Mouse (Mus musculus) gastrocnemius, postnatal 4 days (tissue): ENCODE measurements around the gene Rab6b. TPM values are rescaled to one million over a fixed set of nuclear protein-coding genes. Genes with fewer than 3 reads are reported as not detected.

Source experiments
- DNase-seq, 2 experiments: peaks; one replicate each; pipeline ENCODE4 v3.0.0; 2021 to 2022; ENCODE audit warnings: low spot score in 2 of 2, mixed read lengths in 2 of 2
- total RNA-seq, 2 experiments: library from RNA; stranded (reverse); gene quantifications; 2 replicates each; pipeline ENCODE4 v1.2.3; 2021

Gene Rab6b
- total RNA-seq, 2 experiments from 2014 or later = 1.7 to 2.6 TPM

DNA sequence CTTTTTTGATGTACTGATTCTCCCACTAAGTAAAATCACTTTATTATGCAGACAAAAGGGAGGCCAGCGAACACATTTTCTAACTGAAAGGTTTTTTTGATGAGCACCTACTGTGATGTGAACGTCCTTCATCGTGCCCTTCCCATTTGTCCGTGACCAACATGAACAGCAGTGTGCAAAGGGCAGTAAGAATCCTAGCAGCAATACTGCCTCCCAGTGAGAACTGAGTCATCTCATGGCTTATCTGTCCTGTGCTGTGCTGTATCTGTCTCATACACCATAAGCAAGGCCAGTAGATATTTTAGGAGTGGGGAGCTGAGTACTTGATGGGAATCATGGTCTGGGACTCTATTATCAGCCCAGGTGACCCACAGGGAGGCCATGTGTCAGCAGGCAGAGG is 76.8 kb downstream of the Rab6b start:
- no peak for DNase-seq

DNA sequence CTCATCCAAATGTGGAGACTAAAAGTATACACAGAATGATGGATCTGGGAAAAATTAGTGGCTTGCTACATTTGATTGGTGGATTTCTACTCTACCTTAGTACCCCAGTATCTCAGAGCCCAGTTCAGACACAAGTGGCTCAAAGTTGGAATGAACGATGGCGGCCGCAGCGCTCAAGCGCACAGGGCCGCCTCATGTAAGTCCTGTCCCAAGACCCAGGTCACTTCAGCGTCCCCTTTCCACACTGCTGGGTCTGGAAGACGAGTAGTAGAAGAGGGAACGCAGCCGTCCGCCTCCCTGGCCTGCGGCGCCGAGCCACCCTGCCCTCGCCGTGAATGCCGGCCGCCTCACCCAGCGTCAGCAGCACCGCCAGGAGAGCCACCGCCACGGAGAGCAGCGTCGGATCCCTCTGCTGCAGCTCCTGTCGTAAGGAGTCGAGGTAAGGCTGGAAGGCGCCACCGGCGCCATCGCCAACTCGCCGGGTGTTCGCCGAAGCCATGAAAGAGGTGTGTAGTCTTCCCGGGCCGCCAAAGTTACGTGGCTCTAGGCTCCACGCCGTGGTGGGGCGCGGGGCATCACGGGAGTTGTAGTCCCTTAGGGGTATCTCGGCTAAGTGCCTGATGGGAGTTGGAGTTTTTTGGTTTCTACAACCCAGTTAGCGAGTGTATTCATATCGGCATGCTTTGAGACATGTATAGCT is 90.1 kb downstream of the Rab6b start, which contains the start of gene Srprb:
Gene Srprb (minus strand): TSS at position 577 of the 700 bp plus-strand sequence.
- peak; percentile 86 to 95 for DNase-seq

DNA sequence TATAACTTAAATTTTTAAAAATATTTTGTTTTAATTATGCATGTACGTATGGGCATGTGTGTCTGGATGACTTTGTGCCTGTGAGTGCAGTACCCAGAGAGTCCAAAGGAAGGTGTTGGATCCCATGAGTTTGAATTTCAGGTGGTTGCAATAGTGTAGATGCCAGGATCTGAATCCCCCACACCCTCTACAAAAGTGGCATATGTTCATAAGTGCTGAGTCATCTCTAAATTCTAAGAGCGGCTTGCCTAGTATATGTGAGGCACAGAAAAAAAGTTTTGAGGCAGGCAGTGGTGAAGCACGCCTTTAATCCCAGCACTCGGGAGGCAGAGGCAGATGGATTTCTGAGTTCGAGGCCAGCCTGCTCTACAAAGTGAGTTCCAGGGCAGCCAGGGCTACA is 94.2 kb downstream of the Rab6b start:
- no peak for DNase-seq

DNA sequence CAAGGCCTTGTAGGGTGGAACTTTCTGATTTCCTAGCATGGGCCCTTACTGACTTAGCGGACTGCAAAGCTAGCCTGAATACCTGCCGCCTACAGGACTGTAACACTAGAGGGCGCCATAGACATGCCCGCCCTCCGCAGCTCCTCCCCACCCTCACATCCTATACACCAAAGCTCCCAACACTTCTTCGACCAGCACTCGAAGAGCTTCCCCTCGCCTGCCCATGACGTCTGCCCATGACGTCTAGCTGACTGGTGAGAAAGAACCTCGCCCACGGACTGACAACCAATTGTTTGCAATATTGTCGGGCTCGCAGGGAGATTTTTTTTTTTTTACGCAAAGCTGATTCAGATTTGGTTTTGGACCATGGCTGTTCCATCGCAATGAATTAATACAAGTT is 96.3 kb downstream of the Rab6b start:
- DNase-seq = peak; percentile 37 to 59

DNA sequence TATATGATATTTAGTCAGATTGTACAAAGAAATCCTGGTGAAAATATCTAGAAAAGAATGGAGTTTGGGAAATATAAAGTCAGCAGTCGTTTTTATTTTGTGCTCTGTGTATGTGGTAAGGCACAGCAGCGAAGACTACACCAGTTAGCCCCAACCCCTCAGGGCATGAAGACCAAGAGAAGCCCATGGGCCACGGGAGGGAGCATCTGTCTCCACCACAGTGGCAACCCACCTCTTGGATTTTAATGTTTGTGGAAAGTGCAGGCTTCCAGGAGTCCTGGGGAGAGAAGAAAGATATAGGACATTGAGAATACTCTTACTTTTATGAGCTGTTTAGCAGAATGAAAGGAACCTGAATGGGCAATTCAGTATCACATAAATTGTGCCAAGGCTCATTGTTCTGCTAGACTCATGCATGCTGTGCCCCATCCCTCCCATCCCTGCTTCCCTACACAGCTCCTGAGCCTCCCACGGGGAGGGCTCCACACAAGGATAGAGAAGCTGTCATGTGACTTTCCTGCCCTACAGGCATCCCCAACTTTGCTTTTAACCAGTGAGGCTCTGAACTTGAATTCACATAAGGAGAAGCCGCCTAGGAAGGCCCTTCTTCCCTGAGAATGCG is 97.3 kb downstream of the Rab6b start:
- DNase-seq = no peak

DNA sequence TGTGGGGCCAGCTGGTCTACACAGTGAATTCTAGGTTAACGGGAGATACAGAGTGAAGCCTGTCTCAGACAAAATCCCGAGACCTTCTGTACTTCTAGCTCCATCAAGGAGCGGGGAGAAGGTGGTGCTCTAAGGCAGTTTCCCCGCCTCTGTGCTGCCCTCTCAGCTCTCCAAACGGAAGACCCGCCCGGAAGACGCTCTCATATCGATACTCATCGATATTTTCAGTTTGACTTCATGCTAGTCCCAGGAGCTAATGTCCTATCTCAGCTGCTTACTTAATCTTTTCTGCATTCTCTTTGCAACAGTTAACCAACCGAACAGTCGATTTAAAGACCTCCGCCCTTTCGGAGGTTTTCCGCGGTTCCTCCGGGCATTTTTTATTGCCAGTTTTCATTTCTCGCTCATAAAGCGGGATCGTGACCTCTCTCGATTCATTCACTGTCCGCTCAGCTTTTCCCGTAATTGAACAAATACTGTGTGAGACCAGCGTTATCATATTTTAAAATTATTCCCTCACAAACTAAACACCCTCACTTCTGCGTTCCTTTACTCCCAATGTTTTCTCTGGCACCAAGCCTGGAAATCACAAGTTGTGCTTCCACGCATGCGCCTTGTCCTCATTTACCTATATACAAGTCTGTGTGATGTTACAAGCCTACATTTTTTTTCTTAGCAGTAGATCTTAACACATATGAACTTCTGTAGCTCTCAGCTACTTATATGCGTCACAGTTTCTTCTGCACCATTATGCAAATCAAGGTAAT is 101.2 kb downstream of the Rab6b start:
- no peak for DNase-seq

DNA sequence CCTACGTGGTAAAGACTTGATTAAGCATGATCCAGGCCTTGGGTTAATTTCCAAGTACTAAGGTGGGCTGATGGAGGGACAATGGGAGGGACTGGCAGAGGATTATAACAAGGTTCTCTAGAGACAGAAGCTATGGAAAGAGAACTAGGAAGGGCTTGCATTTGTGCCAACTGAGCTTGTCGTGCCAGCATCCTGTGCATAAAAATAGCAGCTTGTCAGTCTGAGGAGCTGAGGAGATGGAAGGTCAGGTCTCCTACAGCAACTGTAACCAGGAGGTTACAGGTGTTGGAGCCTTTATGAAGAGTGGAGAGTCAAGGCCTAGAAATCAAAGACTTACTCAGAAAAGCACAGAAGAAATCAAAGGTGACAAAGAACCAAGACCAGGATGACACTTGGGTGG is 102.0 kb downstream of the Rab6b start:
- no peak for DNase-seq

DNA sequence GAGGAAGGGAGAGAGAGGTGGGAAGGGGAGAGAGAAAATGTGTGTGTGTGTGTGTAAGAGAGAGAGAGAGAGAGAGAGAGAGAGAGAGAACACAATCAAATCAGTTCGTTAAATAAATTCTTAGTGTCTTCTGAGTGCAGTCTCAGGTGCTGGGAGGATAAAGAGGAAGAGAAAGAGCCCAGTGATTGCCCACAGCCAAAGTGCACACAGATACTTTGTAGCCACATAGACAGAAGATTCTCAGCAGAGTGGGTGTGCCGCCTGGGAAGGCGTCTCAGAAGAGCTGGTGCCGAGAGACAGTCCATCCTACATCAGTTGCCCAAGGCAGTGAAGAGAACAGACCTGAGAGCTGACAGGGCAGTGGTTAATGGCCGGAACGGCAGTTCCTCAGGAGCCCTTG is 102.7 kb downstream of the Rab6b start:
- no peak for DNase-seq

DNA sequence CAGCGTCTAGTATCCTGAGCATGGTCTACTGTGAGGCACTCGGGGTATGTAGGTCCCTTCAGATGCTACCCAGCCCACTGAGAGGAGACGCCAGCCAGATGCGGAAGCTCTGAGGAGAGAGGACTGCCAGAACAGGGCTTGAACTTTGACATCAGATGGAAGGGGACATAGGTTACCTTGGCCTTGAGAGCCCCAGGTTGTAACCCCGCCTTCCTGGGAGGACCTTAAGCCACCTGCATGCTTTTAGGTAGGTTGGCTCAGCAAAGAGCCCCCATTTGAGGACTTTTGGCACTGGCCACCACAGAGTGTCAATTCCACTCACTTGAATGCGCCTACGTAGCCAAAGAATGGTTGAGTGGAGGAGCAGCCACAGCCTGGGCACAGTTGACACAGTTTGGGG is 113.1 kb downstream of the Rab6b start:
- no peak for DNase-seq

DNA sequence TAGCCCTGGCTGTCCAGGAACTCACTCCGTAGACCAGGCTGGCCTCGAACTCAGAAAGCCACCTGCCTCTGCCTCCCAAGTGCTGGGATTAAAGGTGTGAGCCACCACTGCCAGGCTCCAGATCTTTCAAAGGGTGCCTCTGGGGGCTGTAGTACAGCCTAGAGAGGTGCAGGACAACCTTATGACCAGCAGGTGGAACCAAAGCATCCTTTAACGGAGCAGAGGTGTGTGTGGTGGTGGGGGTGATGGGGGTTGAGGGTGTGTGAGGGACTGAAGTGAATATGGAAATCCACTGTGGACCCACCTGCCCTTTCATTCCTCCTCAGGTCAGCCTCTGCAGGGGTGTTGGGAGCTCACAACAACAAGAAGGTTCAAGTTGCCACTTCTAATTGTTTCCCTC is 113.9 kb downstream of the Rab6b start:
- no peak for DNase-seq

DNA sequence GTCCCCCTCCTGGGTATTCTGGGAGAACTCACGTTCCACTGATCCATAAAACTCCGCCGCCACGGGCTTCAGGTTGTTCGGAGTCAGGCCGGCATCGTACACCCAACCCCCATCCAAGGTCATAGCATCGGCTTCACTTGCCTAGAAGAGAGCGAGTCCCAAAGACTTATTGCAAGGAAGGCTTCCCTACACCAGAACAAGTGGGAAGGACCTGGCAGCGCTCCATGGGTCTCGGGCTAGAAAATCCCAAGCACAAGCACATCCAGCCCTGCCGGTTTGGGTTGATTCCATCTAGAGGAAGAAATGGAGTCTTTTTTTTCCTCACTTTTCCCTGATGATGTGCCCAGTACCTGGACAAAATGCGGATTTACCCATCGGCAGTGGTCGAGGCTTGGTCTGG is 115.2 kb downstream of the Rab6b start:
- DNase-seq = peak in 1 of 2 experiments; percentile 44

DNA sequence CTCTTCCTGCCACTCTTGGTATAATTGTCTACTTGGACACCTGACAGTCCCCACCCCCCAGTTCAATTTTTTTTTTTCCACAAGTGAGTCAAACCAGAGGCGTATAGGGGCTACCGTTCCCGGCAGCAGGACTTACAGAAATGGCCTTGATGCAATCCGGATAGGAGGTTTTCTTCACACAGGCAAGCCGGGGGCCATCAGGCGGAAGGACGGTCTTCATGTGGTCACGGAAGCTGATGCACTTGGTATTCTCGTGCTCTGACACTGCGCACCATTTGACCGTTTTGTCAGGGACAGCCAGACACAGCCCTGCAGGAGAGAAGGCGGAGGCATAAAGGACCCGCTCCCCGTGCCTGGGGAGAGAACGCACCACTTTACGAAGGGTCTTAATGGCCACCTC is 116.2 kb downstream of the Rab6b start:
- DNase-seq = no peak

DNA sequence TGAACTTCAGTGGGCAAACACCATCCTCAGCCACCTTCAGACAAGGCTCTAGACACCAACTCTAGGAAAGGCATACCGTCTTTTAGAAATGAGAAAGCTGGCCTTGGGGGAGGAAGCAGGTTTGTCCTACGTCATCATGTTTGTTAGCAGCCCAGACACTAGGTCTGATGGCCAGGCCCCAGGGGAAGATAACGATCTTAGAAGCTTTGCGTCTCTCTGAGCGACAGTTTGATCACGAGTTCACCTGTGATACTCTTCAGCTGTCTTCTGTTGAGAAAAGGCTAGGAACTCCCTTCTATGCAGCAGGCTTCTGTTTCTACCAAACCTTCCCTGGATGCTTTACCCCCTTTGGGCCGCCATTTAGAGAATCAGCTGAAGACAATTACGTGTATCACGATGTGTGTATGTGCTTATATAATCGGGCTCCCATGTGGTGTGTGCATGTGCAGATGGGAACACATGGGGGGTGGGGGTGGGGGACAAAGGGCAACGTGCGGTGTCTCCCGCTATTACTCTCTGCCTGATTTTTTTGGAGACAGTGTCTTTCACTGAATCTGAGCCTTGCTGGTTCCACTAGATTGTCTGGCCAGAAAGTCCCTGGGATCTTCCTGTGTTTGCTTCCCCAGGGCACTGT is 116.9 kb downstream of the Rab6b start:
- DNase-seq = no peak

DNA sequence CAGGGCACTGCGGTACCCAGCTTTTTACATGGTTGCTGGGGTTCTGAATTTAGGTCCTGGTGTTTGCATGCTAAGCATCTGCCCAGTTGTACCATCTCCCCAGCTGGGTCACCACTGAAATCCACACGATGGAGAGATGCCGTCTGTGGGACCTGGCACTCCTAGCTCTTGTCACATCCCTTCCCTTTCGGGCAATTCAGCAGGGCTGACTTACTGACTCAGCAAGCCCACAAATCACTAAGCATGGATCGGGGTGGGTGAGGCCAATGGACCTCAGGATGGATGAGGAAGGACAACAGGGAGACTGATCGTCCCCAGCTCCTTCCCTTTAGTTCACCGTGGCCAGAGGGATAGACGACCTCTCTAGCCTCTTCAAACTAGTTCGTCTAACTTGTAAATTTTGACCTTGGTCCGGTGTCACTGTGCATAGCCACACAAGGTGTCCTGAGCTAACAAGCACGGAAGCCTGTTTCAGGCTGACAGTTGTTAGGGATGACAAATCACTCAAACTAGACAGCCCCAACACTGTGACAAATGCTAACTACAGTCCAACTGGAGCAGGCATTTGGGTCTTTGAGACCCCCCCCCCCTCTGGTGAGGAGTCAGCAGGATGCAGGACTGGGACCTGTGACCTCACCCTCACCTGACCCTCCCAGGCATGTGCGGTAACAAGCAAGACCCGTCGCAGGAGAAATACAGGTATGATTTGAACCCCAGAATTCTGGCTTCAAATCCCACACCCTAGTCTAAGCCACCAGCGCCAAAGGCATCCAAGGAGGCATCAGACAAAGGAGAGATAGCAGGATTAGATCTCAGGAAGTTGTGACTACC is 117.7 kb downstream of the Rab6b start:
- DNase-seq = no peak

DNA sequence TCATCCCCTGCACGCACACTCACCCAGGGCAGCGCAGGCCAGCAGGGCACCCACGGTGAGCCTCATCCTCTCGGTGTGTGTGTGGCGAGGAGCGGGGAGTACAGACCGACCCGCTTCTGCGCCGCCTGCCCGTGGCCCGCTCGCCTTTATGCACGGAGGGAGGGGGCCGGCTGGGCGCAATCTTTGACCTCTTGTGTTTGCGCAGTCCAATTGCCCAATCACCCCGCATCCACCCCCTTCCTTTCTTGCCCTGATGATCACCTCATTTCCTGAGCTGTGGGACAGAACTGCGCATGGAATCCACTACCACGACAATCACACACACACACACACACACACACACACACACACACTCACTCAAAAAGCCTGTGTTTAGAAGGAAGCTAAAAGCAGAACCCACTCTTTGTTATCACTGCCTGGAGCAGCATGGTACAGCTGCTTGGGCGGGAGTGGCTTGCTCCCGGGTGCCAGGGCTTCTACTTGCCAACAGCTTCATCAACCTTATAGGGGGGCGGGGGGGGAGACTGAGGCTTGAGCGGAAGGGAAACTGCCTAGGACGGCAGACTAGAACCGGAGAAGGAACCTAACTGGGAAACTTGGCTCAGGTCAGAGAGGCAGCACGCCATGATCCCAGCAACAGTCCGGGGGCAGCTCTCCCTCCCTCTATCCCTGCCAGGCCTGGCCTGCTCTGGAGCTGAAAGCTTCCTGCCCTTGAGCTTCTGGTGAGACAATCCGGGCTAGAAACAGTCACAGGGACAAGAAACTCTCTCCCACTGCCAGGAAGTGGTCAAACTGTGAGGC is 118.8 kb downstream of the Rab6b start, which contains the start of the genes Gm20425 and Trf:
Gene Gm20425 (minus strand): TSS at position 157 of the 801 bp plus-strand sequence.
Gene Trf (minus strand): TSS at position 294 of the 801 bp plus-strand sequence.
- DNase-seq = peak in 1 of 2 experiments; percentile 19

DNA sequence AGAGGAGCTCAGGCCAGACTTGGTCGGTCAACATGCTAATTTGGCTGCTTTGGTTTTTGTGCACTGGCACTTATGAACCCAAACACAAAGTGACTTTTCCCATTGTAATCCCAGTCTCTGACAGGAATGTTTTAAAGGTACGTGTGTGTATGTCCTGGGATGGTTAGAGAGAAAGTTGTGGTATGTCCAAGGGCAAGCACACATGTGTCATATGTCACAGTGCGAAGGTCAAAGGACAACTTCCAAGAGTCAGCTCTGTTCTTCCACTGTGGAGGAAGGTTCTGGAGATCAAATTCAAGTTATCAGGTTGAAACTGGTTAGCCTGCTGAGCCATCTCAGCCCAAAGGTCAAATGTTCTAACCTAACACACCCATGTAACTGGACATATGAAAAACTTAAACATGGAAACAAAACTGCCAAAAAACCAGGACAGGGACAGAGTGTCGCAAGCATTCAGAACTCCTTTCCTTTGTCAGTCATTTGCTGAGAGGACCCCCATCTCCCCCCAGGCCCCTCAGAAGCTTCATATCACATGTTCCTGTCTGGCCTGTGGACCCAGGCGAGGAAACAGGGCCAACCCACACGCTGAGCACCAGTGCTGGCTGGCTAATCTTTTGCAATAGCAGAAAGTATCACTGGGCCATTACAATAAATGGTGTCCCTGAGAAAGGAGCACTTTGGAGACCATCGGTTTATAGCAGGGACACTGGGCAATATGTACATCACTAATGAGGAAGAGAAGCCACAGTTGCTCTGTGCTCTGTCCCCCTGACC is 120.8 kb downstream of the Rab6b start:
- no peak for DNase-seq

DNA sequence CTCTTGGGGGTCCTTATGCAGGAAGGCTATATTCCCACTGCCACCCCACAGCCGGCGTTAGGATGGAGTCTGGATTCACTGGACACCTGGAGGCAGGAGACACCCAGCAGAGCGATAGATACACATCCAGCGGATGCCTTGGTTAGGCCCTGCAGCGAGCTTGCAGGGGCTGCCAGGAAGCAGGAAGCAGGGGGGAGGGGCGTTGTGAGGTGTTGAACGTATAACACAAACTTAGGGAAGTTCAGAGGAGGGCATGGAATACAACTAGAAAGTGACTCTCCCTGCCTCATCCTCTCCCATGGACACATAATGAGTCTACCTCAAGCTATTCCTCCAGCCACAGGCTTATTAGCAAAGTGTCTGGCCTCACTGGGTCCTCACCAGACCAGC is 121.4 kb downstream of the Rab6b start:
- DNase-seq = no peak

DNA sequence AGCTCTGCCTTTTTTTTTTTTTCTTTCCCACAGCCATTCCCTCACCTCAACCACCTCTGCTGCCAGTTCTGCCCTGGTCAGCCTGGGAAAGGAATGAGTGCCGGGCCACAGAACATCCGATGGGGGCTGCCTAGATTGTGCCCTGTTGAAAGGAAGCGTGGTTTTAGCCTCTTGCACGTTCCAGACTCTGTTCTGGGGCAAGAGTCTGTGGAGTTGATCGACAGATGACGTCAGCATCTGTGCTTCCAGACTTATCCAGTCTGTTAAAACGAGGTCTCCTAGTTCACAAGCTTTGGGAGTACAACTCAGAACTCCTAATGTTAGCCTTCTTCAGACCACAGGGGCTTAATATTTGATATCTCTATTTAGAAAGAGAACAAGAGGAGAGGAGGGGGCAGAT is 122.5 kb downstream of the Rab6b start:
- DNase-seq = no peak

DNA sequence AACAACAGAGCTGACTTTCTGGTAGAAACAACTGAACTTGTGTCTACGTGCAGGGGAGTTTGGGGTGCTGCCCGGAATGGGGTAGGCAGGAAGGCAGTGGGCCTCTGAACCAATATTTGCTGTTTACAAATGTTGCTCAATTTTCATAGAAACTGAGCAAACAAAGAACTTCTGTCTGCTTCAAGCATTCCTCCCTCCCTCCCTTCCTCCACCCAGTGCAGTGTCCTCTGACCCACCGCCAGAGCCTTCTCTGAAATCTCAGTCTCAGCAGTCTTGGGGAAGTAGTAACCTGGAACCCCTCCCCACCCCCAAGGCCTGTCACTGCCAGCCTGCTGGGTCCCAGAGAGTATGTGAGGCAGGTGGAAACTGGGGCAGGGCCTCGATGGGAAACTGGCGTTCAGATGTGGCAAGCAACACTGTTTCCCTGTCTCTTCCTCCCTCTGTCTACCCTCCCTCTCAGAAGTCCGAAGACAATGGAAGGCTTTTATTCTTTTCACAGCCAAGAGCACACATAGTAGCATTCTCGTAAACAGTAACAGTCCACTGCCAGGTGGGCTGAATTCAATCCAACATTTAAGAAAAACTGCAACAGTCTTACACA is 123.1 kb downstream of the Rab6b start:
- DNase-seq = no peak
